Mouse (Mus musculus) liver, embryonic 14.5 days (tissue): ENCODE measurements around the gene Gpat3.

Experiments
- CTCF ChIP-seq: IDR thresholded peaks from 2 replicates; pipeline ENCODE4 v1.5.1; 2016; ENCODE audit warnings: antibody characterized with exemption, low read depth, control low read depth
- EP300 ChIP-seq: IDR thresholded peaks from 2 replicates; pipeline ENCODE4 v1.6.1; 2016; ENCODE audit warnings: antibody characterized with exemption, low read depth

DNA sequence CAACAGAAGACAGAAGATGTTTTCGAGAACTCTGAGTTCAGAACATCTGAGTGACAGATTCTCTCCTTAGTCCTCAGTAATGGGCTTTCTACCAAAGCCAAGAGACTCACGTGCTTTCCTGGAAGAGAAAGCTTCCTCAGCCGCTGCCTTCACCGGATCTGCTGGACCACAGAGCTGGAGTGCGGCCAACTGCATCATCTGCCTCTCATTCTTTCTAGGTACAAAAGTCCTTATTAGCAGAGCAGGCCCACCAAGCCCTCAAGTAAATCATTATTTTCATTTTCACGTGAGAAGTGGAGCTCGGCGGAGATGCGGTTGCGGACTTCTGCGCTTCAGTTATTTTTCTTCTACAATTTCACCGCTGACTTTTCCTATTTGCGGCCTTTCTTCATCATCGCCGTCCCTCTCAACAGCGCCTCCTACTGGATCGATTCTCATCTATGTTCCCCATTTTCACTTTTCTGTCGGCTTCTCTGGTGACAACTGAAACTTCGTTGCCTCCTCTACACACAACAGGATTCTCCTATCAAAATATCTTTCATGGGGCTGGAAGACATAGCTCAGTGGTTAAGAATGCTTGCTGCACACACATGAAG is 66.1 kb downstream of the Gpat3 start:
- no peak for TF ChIP-seq EP300
- peak; percentile 41 for TF ChIP-seq CTCF
